Comparison of ENCODE assay signal across 23 mouse cellular contexts in genomic region chr3:127769146-127769545, GRCm38 (mm10). TPM values are rescaled to one million over a fixed set of nuclear protein-coding genes. Genes with fewer than 3 reads are reported as not detected.
DNase-seq lines count a peak whose midpoint lies in the region; ATAC-seq and TF ChIP-seq lines count a peak whose summit lies in the region.
"Had no signal": no experiment of that assay in that cellular context is flagged by ENCODE, and none has a peak within 500 bp of the region (broad histone marks: within the 10 kb centered on the region; RNA-seq: fewer than 3 reads in every experiment).

No protein-coding gene starts in this region.

- ATAC-seq in liver, embryonic 16.5 days (ENCODE audit: low read depth): peak; percentile 67; the same call in 1 of the 2 replicates
- no peak for ATAC-seq in liver, embryonic 12.5 days
- peak; percentile 98 for ATAC-seq in megakaryocyte, adult 5-6 weeks (ENCODE audit: poor library complexity, severe bottlenecking)
- ATAC-seq: forebrain, postnatal 0 days; hindbrain, postnatal 0 days; intestine, embryonic 16.5 days had no signal

- H3K4me3 ChIP-seq in liver, embryonic 16.5 days (ENCODE audit: low read depth, low read length): no peak overlapping the region
- no peak overlapping the region for H3K4me3 ChIP-seq in liver, embryonic 12.5 days
- H3K4me3 ChIP-seq in bone marrow macrophage, adult 2 months (ENCODE audit: insufficient read depth, low read length): peak overlapping the region; percentile 34; the same call in 1 of the 2 replicates
- H3K4me3 ChIP-seq: embryonic facial prominence, embryonic 10.5 days; heart, embryonic 12.5 days; limb, embryonic 13.5 days; neural tube, embryonic 15.5 days had no signal

- 51% methylated on average over 11 of the region's 11 CpGs for WGBS in liver, embryonic 16.5 days (ENCODE audit: insufficient replicate concordance)
- WGBS in liver, embryonic 12.5 days (ENCODE audit: insufficient replicate concordance): 62% methylated on average over 11 of the region's 11 CpGs

- H3K4me1 ChIP-seq in liver, embryonic 16.5 days (ENCODE audit: control insufficient read depth, low read depth, low read length): no peaks in the 10 kb centered on the region
- H3K4me1 ChIP-seq in liver, embryonic 12.5 days: no peaks in the 10 kb centered on the region
- peaks cover 19% of the 10 kb centered on the region for H3K4me1 ChIP-seq in bone marrow macrophage, adult 2 months (ENCODE audit: control insufficient read depth, insufficient read depth, low read length)
- H3K4me1 ChIP-seq: embryonic facial prominence, embryonic 10.5 days; heart, embryonic 12.5 days; limb, embryonic 13.5 days; neural tube, embryonic 15.5 days had no signal

- H3K27me3 ChIP-seq in liver, embryonic 16.5 days (ENCODE audit: control insufficient read depth, insufficient read depth, low read depth, low read length): no peaks in the 10 kb centered on the region
- 0 out of 2 replicates have a peak, but pooled peaks cover 5% of the 10 kb centered on the region for H3K27me3 ChIP-seq in liver, embryonic 12.5 days (replicated peaks)
- H3K27me3 ChIP-seq: neural tube, embryonic 15.5 days had no signal

- H3K27ac ChIP-seq in liver, embryonic 16.5 days (ENCODE audit: low read length): no peak overlapping the region; the same call in 1 of the 2 replicates
- no peak overlapping the region for H3K27ac ChIP-seq in liver, embryonic 12.5 days
- H3K27ac ChIP-seq in bone marrow macrophage, adult 2 months (ENCODE audit: insufficient read depth, low read depth, low read length): peak overlapping the region; percentile 81
- H3K27ac ChIP-seq: embryonic facial prominence, embryonic 10.5 days; hindbrain, postnatal 0 days; limb, embryonic 13.5 days; neural tube, embryonic 15.5 days had no signal

- no peak overlapping the region for H3K4me2 ChIP-seq in liver, embryonic 16.5 days (ENCODE audit: low read depth, low read length)
- no peak overlapping the region for H3K4me2 ChIP-seq in liver, embryonic 12.5 days
- H3K4me2 ChIP-seq: heart, embryonic 12.5 days; limb, embryonic 13.5 days; neural tube, embryonic 15.5 days had no signal

- no peak overlapping the region for H3K9ac ChIP-seq in liver, embryonic 16.5 days (ENCODE audit: low read depth, low read length)
- H3K9ac ChIP-seq in liver, embryonic 12.5 days: no peak overlapping the region
- H3K9ac ChIP-seq: forebrain, postnatal 0 days; heart, embryonic 12.5 days; limb, embryonic 13.5 days; neural tube, embryonic 15.5 days had no signal

- TF ChIP-seq POLR2A in bone marrow macrophage, adult 2 months (IDR thresholded peaks at IDR 0.05; ENCODE audit: borderline replicate concordance, low read depth, low read length): no peak

- H3K9me3 ChIP-seq in liver, embryonic 16.5 days (replicated peaks; ENCODE audit: control insufficient read depth, low read length): no peaks in the 10 kb centered on the region
- no peaks in the 10 kb centered on the region for H3K9me3 ChIP-seq in liver, embryonic 12.5 days (replicated peaks)
- H3K9me3 ChIP-seq: embryonic facial prominence, embryonic 10.5 days; heart, embryonic 12.5 days; limb, embryonic 13.5 days; neural tube, embryonic 15.5 days had no signal

- DNase-seq in 416B (ENCODE audit: low read depth): peak; percentile 90
- no peak for DNase-seq in left cerebral cortex, adult 9 months (ENCODE audit: low spot score in 2 of 2)
- DNase-seq in embryo, embryonic 9.5 days (ENCODE audit: extremely low spot score): no peak
- DNase-seq: adrenal gland, adult 2 months; cerebellum, adult 8-10 months; cerebellum, postnatal 36 days; forebrain, postnatal 0 days; heart, postnatal 10 days; kidney, adult 9 months; kidney, postnatal 14 days; layer of hippocampus, postnatal 36 days; thymus, adult 18-20 months; thymus, postnatal 4 days had no signal

- no peaks in the 10 kb centered on the region for H3K36me3 ChIP-seq in liver, embryonic 16.5 days (ENCODE audit: control insufficient read depth, insufficient read depth)
- H3K36me3 ChIP-seq in liver, embryonic 12.5 days: no peaks in the 10 kb centered on the region
- H3K36me3 ChIP-seq: embryonic facial prominence, embryonic 10.5 days; heart, embryonic 12.5 days; limb, embryonic 13.5 days; neural tube, embryonic 15.5 days had no signal

- TF ChIP-seq CTCF in bone marrow macrophage, adult 2 months (IDR thresholded peaks at IDR 0.05; ENCODE audit: low read depth, low read length): no peak

RNA-seq across cellular contexts. Expression of gene Alpk1, which starts 11.2 kb away (rescaled TPM):
- polyA plus RNA-seq in liver, embryonic 16.5 days (2015; fragmentation: Nextera tagmentation; extraction: Ambion mirVana): 0.56 and 0.63 TPM in 2 replicates
- polyA plus RNA-seq in liver, embryonic 12.5 days (2016; fragmentation: Nextera tagmentation; extraction: Ambion mirVana): 0.44 and 0.64 TPM in 2 replicates
- 29.9 and 35.4 TPM in 2 replicates for polyA plus RNA-seq in bone marrow macrophage, adult 2 months (2012; ENCODE audit: insufficient read depth, insufficient read length, missing spikeins)
- 15.5 and 17.8 TPM in 2 replicates for total RNA-seq in megakaryocyte, adult 5-6 weeks (2015)
- total RNA-seq in megakaryocyte, adult 5-6 weeks (2017): 28.7 and 35.1 TPM in 2 replicates

RNA-seq across cellular contexts. Expression of gene Tifa, which starts 20.5 kb away (rescaled TPM):
- 14.6 and 16.5 TPM in 2 replicates for polyA plus RNA-seq in liver, embryonic 16.5 days (2015; fragmentation: Nextera tagmentation; extraction: Ambion mirVana)
- 12.8 and 13.7 TPM in 2 replicates for polyA plus RNA-seq in liver, embryonic 12.5 days (2016; fragmentation: Nextera tagmentation; extraction: Ambion mirVana)
- 97.9 and 112 TPM in 2 replicates for polyA plus RNA-seq in bone marrow macrophage, adult 2 months (2012; ENCODE audit: insufficient read depth, insufficient read length, missing spikeins)
- total RNA-seq in megakaryocyte, adult 5-6 weeks (2015): 111 and 137 TPM in 2 replicates
- 111 and 121 TPM in 2 replicates for total RNA-seq in megakaryocyte, adult 5-6 weeks (2017)

Comparison
In these comparisons a context has a peak if more than half of its experiments do, and no peak if none do; other contexts are left out.
1. RNA of gene Alpk1, which starts 11.2 kb away (polyA plus RNA-seq): 29.9 to 35.4 TPM in bone marrow macrophage, adult 2 months; 0.44 to 0.64 TPM in liver, embryonic 12.5 days and 0.56 to 0.63 TPM in liver, embryonic 16.5 days; every median in the first group is over 10 times any median in the second.